Mouse (Mus musculus) testis, adult 2 months (tissue): Measurements from ENCODE around the gene Trim11. TPM values are rescaled to one million over a fixed set of nuclear protein-coding genes. Genes with fewer than 3 reads are reported as not detected.

ENCODE experiments used
- H3K27ac ChIP-seq: fragments of 200-500 bp; 2 replicates; pipeline ENCODE4 v1.5.1; 2012; ENCODE audit warnings: low read depth, low read length; ENCODE audit not compliant: control insufficient read depth, insufficient read depth
- H3K27me3 ChIP-seq: fragments of 200-500 bp; 2 replicates; pipeline ENCODE4 v1.6.1; 2012; ENCODE audit warnings: mild to moderate bottlenecking, low read length, moderate library complexity; ENCODE audit not compliant: control insufficient read depth, insufficient read depth
- H3K36me3 ChIP-seq: fragments of 200-500 bp; 2 replicates; pipeline ENCODE4 v1.6.1; 2012; ENCODE audit warnings: mild to moderate bottlenecking, low read length; ENCODE audit not compliant: control insufficient read depth, insufficient read depth
- H3K4me1 ChIP-seq: fragments of 200-500 bp; 2 replicates; pipeline ENCODE4 v1.6.1; 2012; ENCODE audit warnings: low read length; ENCODE audit not compliant: control insufficient read depth, insufficient read depth
- H3K4me3 ChIP-seq: fragments of 200-500 bp; 2 replicates; pipeline ENCODE4 v1.5.1; 2012; ENCODE audit warnings: low read depth, mild to moderate bottlenecking, low read length, moderate library complexity, mixed read lengths; ENCODE audit not compliant: control insufficient read depth
- CTCF ChIP-seq: fragments of 200-500 bp; IDR thresholded peaks from 2 replicates; pipeline ENCODE4 v1.5.1; 2012; ENCODE audit warnings: low read depth, mild to moderate bottlenecking, inconsistent platforms, low read length, moderate library complexity; ENCODE audit not compliant: control insufficient read depth, insufficient read depth, insufficient replicate concordance
- POLR2A ChIP-seq: fragments of 200-500 bp; IDR thresholded peaks from 2 replicates; pipeline ENCODE4 v1.6.1; 2012; ENCODE audit warnings: low read depth, mild to moderate bottlenecking, inconsistent platforms, low read length, moderate library complexity; ENCODE audit not compliant: control insufficient read depth
- polyA plus RNA-seq: library from polyadenylated mRNA; depleted of rRNA; stranded (reverse); fragments of >200 nt; gene quantifications from 2 replicates; pipeline ENCODE4 v1.2.3, GENCODE M21; 2012

Gene Trim11
- polyA plus RNA-seq, 1 experiment, result 48.9 TPM

DNA sequence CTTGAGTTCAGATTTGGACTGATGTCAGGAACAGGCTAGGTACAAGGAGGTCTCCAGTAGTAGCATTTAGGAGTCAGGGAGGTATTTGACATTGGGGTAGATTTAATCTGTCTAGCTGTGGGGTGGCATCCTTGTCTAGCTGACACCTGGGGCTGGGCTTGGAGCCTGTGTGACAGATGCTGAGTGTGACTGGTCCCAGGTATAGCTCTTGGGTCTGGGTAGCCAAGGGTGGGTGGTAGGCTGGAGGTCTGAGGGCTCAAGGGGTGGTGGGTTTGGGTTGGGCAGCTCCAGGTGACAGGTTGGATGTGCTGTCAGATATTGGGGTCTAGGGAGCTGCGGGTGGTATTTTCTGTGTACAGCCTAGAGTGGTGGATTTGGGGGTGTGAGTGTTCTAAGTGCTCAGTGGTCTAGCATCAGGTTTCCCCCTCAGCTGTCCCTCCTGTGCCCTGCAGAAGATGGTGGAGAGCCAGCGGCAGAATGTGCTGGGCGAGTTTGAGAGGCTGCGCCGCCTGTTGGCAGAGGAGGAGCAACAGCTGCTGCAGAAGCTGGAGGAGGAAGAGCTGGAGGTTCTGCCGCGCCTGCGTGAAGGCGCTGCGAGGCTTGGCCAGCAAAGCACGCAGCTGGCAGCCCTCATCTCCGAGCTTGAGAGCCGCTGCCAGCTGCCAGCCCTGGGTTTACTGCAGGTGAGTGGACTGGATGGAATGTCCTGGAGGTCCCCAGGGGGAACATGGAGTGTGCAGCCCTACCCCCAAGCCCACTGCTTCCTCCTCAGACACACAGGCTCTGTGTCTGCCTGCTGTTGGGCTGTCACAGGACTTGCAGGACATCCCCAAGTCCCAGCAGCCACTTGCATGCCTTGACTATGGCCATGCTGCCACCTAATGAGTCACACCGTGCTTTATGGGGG lies 3.9 kb downstream of the Trim11 start:
- Histone ChIP-seq H3K4me1 (peaks cover 17% of the 10 kb centered on the region), H3K4me3 (no peak overlapping the region), H3K27ac (no peak overlapping the region), H3K27me3 (no peaks in the 10 kb centered on the region), H3K36me3 (peaks cover 8% of the 10 kb centered on the region)
- TF ChIP-seq CTCF (peak; percentile 34; the same call in 1 of the 2 replicates), POLR2A (no peak)

DNA sequence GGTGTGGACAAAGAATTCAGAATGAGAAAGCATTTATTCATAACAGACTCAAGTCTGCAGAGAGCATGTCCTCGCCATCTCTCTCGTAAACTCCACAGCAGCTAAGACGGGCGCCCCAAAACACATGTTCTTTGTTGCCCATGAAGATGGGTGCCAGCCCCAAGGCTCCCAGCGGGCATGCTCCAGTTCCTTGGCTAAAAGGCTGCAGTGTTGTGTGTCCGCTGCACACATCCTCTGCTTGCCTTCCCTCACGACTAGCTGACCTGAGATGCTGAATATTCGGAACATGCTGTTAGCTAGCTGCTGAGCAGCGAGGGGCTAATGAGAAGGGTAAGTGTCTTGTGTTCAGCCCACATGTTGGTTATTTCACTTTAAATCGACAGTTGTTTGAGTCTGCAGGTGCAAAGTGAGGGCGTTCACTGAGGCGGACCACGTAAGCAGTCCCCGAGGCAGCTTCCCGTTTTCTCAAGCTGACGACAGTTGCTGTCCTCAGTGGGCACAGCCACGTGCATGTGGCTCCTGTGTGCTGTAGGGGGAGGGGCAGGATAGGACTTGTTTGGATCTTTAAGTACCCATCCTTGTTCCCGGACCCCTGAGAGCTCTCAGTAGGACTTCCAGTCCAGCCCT lies 4.7 kb downstream of the Trim11 start:
- H3K27ac ChIP-seq, result no peak overlapping the region
- TF ChIP-seq POLR2A, result no peak
- TF ChIP-seq CTCF, result no peak
- no peaks in the 10 kb centered on the region for H3K27me3 ChIP-seq
- H3K4me1 ChIP-seq, result peaks cover 11% of the 10 kb centered on the region
- no peak overlapping the region for H3K4me3 ChIP-seq
- H3K36me3 ChIP-seq, result peaks cover 9% of the 10 kb centered on the region

DNA sequence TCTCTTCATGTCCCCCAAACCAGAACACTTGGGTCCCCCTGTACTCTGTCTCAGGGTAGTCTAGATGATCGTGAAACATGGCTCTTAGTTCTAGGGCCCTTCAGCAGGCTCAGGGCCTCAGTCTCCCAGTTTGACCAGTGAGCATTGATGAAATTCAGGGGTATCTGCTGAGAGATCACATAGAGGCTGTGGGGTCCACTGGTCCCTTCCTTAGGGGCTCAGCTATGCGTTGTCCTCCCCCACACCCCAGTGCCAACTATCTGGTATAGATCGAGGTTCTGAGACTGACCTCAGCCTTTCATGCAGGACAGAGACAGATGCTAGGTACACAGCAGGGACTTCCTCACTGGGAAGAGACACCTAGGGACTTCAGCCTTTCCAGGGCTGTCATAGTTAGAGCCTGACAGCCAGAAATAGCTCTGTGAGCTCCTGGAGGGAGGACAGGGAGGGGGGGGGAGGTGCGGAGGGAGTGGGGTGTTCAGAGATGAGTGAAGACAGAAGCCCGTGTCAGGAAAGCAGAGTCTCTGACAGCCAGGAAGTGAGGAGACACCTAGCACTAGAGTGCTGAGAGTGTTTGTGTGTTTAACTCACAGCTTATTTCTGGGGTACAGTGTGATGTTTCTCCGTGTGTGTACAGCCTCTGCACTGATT lies 5.9 kb downstream of the Trim11 start:
- Histone ChIP-seq H3K36me3 (peaks cover 9% of the 10 kb centered on the region), H3K4me1 (peaks cover 11% of the 10 kb centered on the region), H3K27ac (no peak overlapping the region), H3K27me3 (no peaks in the 10 kb centered on the region), H3K4me3 (no peak overlapping the region)
- TF ChIP-seq POLR2A, result no peak
- no peak for TF ChIP-seq CTCF

DNA sequence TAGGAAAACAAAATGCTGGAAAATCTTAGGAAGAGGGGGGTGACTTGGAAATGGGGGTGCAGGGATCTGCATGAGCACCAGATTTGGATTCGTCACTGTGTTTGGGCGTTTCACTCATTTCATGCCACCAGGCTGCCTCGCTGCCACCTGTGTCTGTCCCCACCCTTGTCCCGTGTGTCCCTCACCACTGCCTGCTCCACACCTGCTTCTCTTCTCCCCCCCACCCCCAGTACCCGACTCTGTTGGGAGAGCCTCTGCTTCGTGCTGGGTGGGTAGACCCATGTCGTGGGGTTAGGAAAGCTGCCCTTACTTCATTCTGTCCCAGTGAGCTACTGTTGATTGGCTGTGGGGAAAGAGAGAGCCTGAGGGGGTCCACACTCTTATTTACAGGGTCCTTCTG lies 6.8 kb downstream of the Trim11 start:
- Histone ChIP-seq H3K4me3 (no peak overlapping the region), H3K36me3 (peaks cover 9% of the 10 kb centered on the region), H3K27ac (no peak overlapping the region), H3K4me1 (peaks cover 7% of the 10 kb centered on the region), H3K27me3 (no peaks in the 10 kb centered on the region)
- no peak for TF ChIP-seq CTCF
- TF ChIP-seq POLR2A, result no peak

DNA sequence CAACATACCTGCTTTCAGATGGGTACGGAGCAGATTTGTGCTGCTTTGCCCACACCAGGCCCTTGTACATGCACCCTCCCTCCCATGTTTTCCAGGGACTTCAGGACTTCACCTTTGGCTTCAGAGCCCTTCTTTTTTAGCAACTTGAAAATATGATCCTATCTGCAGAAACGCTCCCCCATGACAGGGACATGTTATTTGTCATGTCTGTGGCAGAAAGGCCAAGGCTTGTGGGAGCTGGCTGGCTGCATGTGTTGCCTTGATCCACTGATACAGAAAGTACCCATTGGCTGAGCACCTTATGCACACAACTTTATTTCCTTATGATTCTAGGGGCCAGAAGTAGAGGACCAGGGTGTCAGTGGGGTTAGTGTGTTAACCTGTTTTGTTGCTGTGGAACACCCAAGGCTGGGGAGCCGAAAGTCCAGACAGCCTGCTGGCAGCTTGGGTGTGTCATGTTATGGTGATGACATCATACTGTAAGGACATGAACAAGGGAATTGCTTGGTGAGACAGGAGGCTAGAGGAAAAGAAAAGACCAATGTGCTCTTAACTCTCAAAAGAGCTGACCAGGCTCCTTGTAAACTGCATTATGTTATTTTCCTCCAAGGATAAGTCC lies 7.5 kb downstream of the Trim11 start:
- Histone ChIP-seq H3K27ac (no peak overlapping the region), H3K4me1 (peaks cover 4% of the 10 kb centered on the region), H3K4me3 (no peak overlapping the region), H3K27me3 (no peaks in the 10 kb centered on the region), H3K36me3 (peaks cover 9% of the 10 kb centered on the region)
- no peak for TF ChIP-seq CTCF
- no peak for TF ChIP-seq POLR2A

DNA sequence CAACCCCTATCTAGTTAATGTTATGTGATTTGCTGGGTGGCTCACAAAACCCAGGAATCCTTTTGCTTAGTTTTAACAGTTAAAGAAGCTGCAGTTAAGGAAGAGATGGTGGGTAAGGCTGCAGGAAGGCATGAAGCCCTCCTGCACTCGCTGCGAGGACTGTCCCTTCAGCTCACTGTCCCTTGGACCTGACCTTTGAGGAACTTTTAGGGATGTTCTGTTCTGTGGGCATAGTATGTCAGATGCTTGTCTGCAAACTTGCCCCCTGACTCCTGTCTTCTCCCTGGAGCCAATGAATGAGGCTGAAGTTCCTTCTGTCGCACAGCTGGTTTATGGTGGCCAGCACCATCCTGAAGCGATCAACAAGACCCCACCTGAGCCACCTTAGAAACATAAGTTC lies 11.3 kb downstream of the Trim11 start:
- TF ChIP-seq CTCF (no peak), POLR2A (no peak)
- peaks cover 6% of the 10 kb centered on the region for H3K36me3 ChIP-seq

DNA sequence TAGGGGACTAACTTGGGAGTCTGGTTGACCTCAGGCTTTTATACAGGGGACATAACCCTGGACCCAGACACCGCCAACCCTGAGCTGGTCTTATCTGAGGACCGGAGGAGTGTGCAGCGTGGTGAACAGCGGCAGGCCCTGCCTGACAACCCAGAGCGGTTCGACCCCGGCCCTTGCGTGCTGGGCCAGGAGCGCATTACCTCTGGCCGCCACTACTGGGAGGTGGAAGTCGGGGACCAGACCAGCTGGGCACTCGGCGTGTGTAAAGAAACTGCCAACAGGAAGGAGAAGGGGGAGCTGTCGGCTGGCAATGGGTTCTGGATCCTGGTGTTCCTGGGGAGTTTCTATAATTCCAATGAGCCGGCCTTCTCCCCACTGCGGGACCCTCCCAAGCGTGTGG lies 12.2 kb downstream of the Trim11 start:
- no peak for TF ChIP-seq POLR2A
- TF ChIP-seq CTCF, result no peak
- no peak overlapping the region for H3K27ac ChIP-seq
- H3K27me3 ChIP-seq, result no peaks in the 10 kb centered on the region
- H3K36me3 ChIP-seq, result peaks cover 4% of the 10 kb centered on the region
- H3K4me1 ChIP-seq, result peaks cover 8% of the 10 kb centered on the region
- no peak overlapping the region for H3K4me3 ChIP-seq

More for the DNA sequence above, 11.3 kb downstream of the Trim11 start:
- Histone ChIP-seq H3K4me3 (no peak overlapping the region), H3K27ac (no peak overlapping the region), H3K4me1 (peaks cover 4% of the 10 kb centered on the region), H3K27me3 (no peaks in the 10 kb centered on the region)
